Mouse (Mus musculus) left cerebral cortex, postnatal 14 days (tissue): Measurements from ENCODE around the gene Clic1. TPM values are rescaled to one million over a fixed set of nuclear protein-coding genes. Genes with fewer than 3 reads are reported as not detected.

Source experiments
- DNase-seq, 2 experiments: peaks; one replicate each; pipeline ENCODE4 v3.0.0; 2021 to 2022; ENCODE audit warnings: low spot score in 2 of 2, mixed read lengths in 1 of 2
- intact Hi-C: fragments of 180-260 bp; cut with DNase I; formaldehyde crosslinking; loops from one replicate; pipeline ENCODE4 v1.15.1; 2025
- total RNA-seq, 2 experiments: library from RNA; stranded (reverse); gene quantifications; 2 replicates each; pipeline ENCODE4 v1.2.3; 2021

Gene Clic1
- total RNA-seq, 2 experiments from 2014 or later = 10.1 to 13.8 TPM

DNA sequence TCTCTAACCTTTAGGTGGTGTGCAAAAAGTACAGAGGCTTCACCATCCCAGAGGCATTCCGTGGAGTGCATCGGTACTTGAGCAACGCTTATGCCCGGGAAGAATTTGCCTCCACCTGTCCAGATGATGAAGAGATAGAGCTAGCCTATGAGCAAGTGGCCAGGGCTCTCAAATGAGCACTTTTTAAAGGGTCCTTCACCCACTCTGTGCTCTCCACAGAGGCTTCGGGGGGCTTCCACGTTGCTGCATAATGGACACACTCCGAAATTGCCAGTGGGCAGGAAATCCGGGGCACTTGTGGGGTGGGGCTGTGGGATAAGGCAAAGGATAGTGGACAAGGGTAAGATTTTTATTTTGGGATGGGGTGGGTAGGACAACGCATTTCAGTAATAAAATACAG lies 8.6 kb downstream of the Clic1 start:
- no peak for DNase-seq
- intact Hi-C loops = no loop called here

DNA sequence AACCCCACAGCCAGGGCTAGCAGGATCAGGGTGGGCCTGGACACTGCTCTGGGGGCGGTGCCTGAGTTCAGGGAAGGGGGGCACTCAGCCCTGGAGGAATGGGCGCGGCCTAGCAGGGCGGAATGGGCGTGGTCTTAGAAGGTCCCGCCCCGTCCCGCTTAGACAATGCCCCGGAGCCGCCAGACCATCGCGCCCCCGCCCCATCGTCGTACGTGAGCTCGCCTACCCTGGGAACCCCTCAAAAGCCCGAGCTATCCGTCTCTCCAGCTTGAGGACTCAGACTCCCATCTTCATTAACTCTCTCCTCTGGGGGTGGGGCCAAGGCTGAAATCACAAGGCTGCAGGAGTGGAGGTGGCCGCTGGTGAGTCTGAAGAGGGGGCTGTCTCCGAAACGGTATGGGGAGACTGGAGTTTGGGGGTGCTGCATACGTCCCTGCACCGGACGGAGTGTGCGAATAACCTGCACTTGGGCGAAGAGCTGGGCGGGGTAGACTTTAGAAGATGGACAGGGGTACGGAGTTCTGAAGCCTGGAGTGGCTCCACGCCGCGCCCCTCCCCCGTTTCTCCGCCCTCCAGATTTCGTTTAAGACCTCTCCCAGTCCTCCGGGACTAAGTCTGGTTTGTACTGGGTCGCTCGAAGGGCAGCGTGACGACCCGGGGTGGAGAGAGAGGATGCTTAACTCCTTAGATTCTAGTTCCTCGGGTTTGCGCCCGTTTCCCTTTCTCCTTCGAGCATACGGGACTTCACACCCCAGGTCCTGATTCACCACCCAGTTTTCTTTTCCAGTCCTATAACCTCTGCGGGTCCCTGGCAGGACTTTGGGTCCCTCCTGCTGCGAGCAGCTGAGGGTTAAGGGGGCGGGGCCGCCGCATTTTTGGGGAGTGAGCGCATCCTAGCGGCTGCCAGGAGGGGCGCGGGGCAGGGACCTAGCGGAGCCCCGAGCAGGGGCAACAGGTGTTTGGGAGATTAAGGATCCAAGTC lies 9.4 kb downstream of the Clic1 start, which contains the start of gene Ddah2:
Gene Ddah2 (plus strand): TSS at position 125 of the 982 bp plus-strand sequence.
- DNase-seq = peak; percentile 67 to 79
- intact Hi-C loops = loop anchor here (1.0 kb wide), 1 partner anchor 38 kb away; no protein-coding TSS in a partner anchor

DNA sequence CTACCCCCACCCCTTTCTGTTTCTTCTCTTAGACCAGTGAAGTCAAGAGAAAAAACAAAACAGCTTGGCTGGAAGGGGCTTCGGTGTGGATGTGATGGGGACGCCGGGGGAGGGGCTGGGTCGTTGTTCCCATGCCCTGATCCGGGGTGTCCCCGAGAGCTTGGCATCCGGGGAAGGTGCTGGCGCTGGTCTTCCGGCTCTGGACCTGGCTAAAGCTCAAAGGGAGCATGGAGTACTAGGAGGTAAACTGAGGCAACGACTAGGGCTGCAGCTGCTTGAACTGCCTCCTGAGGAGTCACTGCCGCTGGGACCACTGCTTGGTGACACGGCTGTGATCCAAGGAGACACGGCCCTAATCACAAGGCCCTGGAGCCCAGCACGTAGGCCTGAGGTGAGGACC lies 10.3 kb downstream of the Clic1 start:
- no peak for DNase-seq
- intact Hi-C loops = no loop called here

DNA sequence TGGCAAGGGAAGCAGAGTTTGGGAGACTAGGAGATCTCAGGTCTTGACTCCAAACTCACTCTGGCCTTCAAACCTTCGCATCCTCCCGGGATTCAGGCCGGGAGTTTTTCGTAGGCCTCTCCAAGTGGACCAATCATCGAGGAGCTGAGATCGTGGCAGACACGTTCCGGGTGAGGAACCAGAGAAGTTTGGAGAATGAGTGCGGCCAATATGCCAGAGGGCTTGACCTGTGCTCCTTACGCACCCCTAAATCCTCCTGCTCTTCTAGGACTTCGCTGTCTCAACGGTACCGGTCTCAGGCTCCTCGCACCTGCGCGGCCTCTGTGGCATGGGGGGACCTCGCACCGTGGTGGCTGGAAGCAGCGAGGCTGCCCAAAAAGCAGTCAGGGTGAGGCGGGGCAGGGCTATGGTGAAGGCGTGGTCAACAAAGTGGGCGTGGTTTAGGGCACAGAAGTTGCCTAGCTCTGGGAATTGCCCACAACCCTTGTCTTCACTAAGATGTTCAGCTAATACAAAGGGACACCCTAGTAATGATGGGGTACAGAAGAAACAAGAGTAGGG lies 11.1 kb downstream of the Clic1 start:
- DNase-seq = no peak

DNA sequence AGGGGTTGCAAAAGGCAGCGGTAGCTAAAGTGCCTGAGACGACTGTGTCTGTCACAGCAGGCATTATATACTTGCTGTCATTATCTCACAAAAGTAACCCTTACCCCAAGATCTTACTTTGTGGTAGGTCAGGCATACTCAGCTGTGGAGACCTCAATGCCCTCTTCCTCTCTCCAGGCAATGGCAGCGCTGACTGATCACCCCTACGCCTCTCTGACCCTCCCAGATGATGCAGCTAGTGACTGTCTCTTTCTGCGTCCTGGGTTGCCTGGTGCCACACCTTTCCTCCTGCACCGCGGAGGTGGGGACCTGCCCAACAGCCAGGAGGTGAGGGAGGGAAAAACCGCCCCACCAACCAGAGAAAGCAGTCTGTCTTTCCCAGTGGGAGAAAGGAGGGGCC lies 11.5 kb downstream of the Clic1 start:
- intact Hi-C loops = no loop called here
- DNase-seq = no peak

More for the DNA sequence above, 11.1 kb downstream of the Clic1 start:
- intact Hi-C loops = no loop called here

DNA sequence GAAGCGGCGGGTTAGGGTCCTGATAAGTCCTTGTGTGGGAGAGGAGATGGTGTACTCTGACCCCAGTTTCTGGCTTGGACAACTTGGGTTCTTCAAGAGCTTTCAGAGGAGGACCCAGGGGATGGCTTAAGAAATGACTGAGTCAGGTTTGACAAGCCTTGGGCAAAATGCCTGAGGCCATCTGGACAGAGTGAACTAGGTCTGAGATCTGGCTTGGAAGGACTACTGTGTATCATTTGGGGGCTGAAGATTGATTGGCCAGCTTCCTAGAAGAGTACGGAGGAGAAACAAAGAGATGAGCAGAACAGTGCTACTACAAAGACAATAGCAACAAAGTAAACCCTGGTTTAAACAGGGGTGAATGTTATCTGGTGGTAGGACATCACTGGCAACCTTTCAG lies 13.7 kb downstream of the Clic1 start:
- intact Hi-C loops = no loop called here
- DNase-seq = no peak

DNA sequence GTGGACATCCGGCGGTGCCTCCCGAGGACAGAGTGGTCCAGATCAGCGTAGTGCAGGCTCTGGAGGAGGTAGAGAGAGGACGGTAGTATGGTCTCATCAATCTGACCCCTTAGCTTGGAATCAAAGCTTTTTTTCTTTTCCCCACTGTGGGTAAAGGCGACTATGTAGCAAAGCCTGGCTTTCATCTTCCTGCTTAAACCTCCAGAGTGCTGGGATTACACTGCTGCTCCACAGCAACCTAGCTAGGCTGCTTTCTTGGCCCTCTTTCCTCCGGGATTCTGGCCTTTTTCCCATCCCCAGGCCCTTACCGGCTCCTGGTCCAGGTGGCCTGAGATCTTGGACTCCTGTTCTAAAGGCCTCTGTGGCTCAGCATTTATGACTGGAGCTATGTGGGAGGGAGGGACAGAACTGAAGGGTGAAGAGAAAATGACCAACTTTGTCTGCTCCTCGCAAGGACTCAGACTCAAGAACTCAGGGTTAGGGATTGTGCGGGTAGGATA lies 14.7 kb downstream of the Clic1 start:
- DNase-seq = no peak
- intact Hi-C loops = no loop called here

DNA sequence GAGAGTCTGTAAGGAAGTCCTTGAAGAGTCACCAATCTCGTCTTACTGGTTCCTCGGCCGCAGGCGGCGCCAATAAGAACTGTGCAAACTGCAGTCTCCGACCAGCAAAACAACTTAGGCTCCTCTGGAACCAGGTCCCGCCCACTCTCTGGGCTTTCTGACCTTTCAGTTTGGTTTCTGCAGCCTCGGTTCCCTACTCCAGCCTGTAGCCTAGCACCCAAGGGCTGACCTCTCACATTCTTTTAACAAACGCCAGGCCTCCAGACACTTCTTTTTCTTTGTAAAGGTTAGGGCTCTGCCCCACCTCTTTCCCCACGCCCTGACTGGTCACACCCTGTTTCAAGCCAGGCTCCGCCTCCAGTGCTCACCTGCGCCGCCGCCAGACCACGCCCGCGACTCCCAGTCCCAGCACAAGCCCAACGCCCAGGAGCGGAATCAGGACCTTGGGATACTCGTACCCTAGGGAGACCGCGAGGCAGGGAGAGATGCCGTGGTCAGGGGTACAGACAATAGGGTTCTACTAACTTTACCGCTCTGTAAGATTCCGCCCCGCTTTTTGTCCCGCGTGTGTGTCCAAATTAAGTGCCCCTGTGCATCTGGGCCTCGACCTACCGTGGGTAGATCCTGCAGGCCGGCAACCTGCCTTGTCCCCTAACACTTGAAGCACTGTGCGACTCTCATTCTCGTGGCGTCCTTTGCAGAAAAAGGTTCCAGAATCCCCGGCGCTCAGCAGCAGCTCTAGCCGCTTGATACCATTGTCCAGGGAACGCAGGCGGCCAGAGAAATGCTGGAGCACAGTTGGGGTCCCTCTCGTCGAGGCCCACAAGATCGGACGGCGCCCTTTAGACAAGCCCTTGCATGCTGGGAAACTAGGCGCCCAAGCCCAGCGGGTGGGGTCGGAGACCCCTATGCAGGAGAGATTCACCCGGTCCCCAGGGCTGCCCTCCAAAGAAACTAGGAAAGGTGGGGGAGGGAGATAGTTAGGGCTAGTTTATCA lies 15.5 kb downstream of the Clic1 start, which contains the start of gene Ly6g6c:
Gene Ly6g6c (plus strand): TSS at position 438 of the 997 bp plus-strand sequence.
- no peak for DNase-seq
- intact Hi-C loops = no loop called here

DNA sequence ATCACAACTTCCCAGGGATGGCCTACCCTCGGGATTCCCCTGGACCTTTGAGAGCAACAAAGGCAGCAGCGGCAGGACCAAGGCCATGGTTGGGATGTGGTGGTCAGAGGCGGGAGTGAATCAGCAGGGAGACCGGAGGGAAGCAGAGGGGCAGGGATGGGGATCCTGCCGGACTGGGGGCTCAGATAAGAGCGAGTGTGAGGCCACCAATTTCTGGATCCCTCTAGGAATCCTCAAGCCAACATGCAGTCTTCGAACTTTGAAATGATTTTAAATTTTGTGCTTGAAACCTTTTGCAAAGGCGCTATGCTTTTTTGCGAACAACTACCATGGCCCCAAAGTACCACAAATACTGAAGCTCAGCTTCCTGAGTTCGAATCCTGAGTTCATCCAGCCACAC lies 16.3 kb downstream of the Clic1 start, which contains the start of gene Mpig6b:
Gene Mpig6b (minus strand): TSS at position 101 of the 400 bp plus-strand sequence.
- intact Hi-C loops = no loop called here
- DNase-seq = no peak

DNA sequence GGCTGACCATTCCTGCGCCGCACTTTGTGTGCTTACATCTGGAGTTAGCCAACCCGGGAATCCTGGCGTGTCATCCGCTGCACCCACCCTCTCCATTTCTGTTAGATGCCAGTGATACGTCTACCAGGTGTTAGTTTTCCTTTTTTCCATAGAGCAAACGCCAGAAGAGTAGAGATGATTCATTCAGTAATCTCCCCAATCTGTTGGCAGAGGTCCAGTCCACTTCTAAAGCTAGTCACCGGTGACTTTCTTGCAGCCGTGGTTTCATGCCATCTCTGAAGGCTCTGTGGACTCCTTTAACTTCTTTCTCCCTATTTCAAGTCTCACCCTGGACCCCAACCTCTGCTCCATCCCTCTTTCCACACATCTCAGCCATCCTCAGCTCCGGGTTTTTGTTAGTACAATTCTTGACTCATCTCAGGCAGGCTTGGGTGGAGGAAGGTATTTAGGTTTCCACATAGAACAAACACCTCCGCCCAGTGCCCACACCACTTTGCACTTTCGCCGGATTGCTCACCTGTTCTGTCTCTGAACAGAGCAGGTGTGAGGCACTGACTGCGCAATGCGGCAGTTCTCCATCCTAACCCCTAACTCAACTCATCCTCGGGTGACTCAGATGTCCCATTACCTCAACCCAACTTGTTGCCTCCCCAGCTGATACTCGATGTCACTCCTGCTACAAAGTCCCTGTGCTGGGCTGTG lies 18.6 kb downstream of the Clic1 start:
- no peak for DNase-seq
- intact Hi-C loops = no loop called here

DNA sequence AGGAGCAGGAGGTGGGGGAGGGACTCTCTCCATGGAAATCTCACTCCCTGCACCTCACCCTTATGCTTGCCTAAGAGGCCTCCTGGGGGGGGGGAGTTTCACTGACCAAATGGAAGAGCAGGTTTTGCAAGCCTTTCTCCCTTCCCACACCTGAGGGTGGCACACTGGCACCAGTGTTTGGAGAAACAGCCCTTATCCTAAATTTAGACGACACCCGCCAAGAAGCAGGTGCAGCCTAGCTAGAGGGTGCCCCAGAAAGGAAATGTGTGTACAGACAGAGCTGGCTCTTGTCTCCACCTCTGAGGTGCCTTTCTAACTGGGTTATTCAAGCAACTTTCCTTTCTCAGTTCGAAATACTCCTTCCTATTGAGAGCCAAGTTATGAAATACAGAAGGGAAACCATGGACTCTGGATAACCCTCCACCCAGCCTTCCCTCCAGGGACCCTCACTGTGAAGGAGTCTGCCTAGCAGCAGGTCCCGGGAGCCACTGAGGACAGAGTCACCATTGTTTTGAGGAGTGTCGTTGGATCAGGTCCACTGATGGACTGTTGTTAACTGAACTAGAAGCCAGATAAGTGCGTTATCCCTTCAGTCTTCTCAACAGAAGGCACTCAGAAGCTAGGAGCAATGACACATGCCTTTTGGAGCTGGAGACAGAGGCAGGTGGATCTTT lies 20.9 kb downstream of the Clic1 start:
- intact Hi-C loops = no loop called here
- DNase-seq = no peak

DNA sequence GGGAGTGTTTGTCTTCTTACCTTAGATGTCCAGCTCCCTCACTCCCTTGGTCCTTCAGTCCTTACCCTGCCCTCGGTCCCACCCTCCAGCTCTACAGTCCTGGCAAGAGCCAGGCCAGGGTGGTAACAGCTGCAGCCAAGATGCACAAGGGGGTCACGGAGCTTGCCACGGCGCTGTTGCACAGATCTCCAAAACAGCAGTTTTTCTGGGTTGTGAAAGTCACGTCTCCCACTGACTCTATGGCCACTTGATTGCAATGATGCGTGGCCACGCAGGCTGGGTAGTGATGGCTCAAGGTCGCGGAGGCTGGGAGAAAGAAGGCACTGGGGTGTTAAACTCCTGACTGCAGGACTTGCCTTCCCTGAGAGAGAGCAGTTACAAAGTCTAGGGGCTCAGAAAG lies 21.7 kb downstream of the Clic1 start:
- DNase-seq = no peak
- intact Hi-C loops = no loop called here

DNA sequence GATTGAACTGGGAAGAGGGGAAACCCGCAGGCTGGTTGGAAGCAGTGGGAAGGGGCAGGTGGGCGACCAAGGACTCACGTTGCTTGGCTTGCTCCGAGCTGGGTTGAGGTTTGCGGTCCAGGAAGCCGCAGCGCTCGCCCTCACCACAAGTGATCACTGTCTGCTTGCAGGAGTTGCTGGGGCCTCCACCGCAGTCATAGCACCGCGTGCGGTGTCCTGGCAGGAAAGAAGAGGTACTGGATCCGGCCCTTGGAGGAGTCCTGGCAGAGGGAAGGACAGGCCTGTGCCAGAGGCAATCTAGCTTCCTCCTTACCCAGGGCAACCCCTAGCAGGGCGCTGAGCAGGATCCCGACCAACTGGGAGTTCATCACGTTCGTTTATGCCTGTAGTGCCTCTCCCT lies 24.3 kb downstream of the Clic1 start:
- DNase-seq = no peak
- intact Hi-C loops = no loop called here

DNA sequence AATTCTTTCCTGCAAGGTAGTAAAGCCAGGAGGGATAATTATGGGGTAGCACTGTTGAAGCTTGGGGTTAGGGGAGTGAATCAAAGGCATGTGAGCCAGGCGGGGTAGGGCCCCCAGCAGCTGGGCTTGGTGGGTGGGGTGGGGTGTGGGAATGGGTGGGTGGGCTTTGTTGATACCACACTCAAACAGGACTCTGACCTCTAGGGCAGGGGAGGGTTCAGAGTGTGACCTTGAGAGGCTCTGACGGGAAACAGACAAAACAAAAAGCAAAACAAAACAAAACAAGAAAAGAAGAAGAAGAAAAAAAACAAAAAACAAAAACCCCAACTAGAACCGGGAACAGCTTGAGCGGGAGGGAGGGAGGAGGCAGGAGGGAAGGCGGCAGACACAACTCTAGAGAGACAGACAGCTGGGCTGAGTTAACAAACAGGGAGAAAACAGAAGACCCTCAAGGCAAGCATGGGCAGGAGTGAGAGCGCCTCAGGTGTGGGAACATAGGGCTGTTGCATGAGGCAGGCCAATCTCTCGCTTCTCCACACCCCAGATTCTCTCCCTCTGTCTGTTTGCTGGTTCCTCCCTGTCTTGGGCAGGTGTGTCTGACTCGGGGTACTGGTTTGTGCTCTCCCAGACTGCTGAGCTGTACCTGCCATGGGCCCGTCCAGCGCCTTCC lies 26.9 kb downstream of the Clic1 start, which contains the start of gene Ly6g6e:
Gene Ly6g6e (plus strand): TSS at position 396 of the 670 bp plus-strand sequence.
- intact Hi-C loops = no loop called here
- DNase-seq = no peak

DNA sequence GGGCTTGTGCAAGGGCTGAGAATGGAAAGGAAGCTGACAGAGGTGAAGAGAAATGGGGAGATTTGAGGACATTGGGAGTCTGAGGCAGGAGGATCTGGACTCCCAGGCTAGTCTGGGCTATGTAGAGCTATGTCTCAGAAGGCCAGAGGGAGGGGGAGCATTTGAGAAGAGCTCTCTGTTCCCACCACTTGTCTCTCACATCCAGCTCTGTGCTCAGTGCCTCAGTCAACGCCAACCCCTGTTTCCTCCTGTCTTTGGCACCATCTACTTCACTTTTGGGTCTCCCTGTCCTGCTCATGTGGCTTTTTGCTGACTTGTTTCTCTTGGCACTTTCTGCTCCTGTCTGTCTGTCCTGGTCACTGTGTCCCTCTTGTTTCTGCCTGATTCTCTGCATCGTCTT lies 27.5 kb downstream of the Clic1 start:
- intact Hi-C loops = no loop called here
- no peak for DNase-seq

DNA sequence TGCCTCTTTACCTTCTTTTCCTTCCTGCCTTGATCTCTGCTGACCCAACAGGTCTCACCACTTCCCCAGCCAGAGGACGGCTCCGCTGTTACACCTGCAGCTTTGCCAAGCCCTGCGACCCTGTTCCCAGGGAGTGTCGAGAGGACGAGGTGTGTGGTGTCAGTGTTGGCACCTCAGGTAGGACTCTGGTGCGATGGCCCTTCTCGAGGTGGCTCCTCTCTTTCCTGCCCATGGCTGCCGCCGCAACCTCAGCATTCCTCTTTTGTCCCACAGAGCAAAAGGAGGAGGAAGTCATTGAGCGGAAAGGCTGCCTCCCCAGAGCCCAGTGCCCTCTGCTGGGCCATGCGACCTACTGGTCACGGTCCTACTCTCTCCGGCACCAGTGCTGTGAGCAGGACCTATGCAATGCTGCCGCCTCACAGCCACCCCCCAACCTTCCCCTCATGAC lies 28.0 kb downstream of the Clic1 start, which contains the start of gene Ly6g6d:
Gene Ly6g6d (minus strand): TSS at position 280 of the 448 bp plus-strand sequence.
- intact Hi-C loops = no loop called here
- DNase-seq = no peak

DNA sequence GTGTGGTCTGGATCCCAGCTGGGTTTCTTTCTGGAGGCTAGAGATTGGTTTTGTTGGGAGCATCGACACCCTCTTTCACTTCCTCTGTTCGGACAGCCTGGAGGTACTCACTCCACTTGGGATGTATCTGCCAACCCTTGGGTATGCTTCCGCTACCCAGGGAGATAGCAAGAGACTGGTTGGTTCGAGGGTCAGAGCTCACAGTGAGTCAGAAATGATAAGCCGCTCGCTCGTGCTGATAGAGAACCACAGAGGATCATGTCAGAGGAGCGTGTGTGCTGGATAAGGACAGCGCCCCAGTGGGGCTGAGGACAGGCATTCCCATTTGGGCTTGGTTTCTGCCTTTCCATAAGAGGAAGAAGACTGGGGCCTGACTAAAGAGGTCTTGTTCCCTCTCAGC lies 30.0 kb downstream of the Clic1 start:
- no peak for DNase-seq
- intact Hi-C loops = no loop called here
